Mouse (Mus musculus): ENCODE measurements around the gene Zer1.

DNA sequence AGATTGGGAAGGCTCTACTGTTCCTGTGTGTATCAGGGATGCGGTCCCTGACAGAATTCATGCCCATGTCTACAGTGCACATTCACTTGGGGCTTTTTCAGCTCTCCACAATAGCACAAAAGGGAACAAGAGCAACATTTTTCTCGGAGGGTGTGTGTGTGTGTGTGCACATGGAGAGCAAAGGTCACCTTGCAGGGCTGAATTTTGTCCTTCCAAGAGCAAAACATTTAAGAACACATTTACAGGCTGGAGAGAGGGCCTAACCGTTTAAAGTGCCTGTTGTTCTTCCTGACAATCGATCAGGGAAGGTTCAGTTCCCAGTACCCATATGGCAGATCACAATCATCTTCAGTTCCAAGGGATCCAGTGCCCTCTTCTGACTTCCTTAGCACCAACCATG, 5.8 kb upstream of the Zer1 start:
- no peak for TF ChIP-seq CTCF (IDR thresholded peaks at IDR 0.05; ENCODE audit: insufficient read depth, low read length)
- TF ChIP-seq POLR2A (IDR thresholded peaks at IDR 0.05; ENCODE audit: borderline replicate concordance, extremely low read depth, low read depth, low read length) = no peak
